Mouse (Mus musculus): Measurements from ENCODE around the gene Ttc24.

DNA sequence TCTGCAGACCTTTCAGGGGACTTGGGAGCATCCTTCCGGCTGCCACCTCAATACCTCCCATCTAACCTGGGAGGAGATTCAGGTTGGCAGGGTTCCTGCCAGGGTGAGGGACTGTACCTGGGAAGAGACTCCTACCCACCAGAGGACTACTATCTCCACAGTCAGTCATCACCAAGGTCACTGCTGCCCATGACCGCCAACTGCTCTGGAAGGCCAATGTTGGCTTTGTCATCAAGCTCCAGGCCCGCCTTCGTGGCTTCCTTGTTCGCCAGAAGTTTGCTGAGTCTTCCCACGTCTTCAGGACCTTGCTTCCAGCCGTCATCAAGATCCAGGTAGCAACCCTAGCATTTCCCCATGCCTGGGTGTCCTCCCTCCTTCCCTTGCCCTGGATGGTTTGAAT, 23.6 kb upstream of the Ttc24 start:
- TF ChIP-seq EP300 (optimal IDR thresholded peaks at IDR 0.05) (no peak), CTCF (IDR thresholded peaks at IDR 0.05; ENCODE audit: low read depth) (no peak)
